27 mouse cellular contexts compared by ENCODE assay signal in genomic region chr7:143777375-143777774, GRCm38 (mm10). TPM values are rescaled to one million over a fixed set of nuclear protein-coding genes. Genes with fewer than 3 reads are reported as not detected.
DNase-seq lines count a peak whose midpoint lies in the region.
"Had no signal": no experiment of that assay in that cellular context is flagged by ENCODE, and none has a peak within 500 bp of the region (broad histone marks: within the 10 kb centered on the region; RNA-seq: fewer than 3 reads in every experiment).

No protein-coding gene starts in this region.

- no peak overlapping the region for H3K4me3 ChIP-seq in heart, embryonic 10.5 days
- H3K4me3 ChIP-seq: embryonic facial prominence, embryonic 13.5 days; hindbrain, embryonic 13.5 days; layer of hippocampus, adult 2 months; limb, embryonic 10.5 days; liver, embryonic 12.5 days; lung, embryonic 15.5 days had no signal

- WGBS in heart, embryonic 10.5 days = 33% methylated on average over 2 of the region's 2 CpGs

- H3K9me3 ChIP-seq in heart, embryonic 10.5 days = no peaks in the 10 kb centered on the region
- H3K9me3 ChIP-seq: embryonic facial prominence, embryonic 13.5 days; hindbrain, embryonic 13.5 days; limb, embryonic 10.5 days; liver, embryonic 12.5 days; lung, embryonic 15.5 days had no signal

- 0 out of 2 replicates have a peak, but pooled peaks cover 4% of the 10 kb centered on the region for H3K36me3 ChIP-seq in heart, embryonic 10.5 days
- H3K36me3 ChIP-seq: embryonic facial prominence, embryonic 13.5 days; limb, embryonic 10.5 days; liver, embryonic 12.5 days; lung, embryonic 15.5 days had no signal

- H3K4me1 ChIP-seq in heart, embryonic 10.5 days = 0 out of 2 replicates have a peak, but pooled peaks cover 7% of the 10 kb centered on the region
- H3K4me1 ChIP-seq: embryonic facial prominence, embryonic 13.5 days; limb, embryonic 10.5 days; liver, embryonic 12.5 days; lung, embryonic 15.5 days had no signal

- peak; percentile 98 for DNase-seq in heart, adult 11 months
- no peak for DNase-seq in heart, embryonic 10.5 days (ENCODE audit: low spot score)
- DNase-seq in lung, postnatal 10 days = peak; percentile 26
- no peak for DNase-seq in lung, postnatal 25 days (ENCODE audit: low spot score)
- DNase-seq in heart, postnatal 4 days = peak; percentile 41
- no peak for DNase-seq in liver
- DNase-seq in left cerebral cortex, postnatal 14 days (ENCODE audit: low spot score in 2 of 2) = no peak
- DNase-seq: adrenal gland, postnatal 10 days; B cell, adult 2 months; cerebellum, adult 18-20 months; gastrocnemius, postnatal 36 days; right cerebral cortex, adult 18-20 months; thymus, adult 18-20 months had no signal

- H3K27ac ChIP-seq in heart, embryonic 10.5 days = no peak overlapping the region
- H3K27ac ChIP-seq: embryonic facial prominence, embryonic 13.5 days; hindbrain, embryonic 13.5 days; layer of hippocampus, adult 2 months; limb, embryonic 10.5 days; liver, embryonic 12.5 days; lung, embryonic 15.5 days had no signal

- intact Hi-C loops in left cerebral cortex, postnatal 14 days (cut with DNase I) = no loop called here

- peaks cover 27% of the 10 kb centered on the region for H3K27me3 ChIP-seq in heart, embryonic 10.5 days (ENCODE audit: insufficient read depth, poor library complexity, severe bottlenecking)
- H3K27me3 ChIP-seq: embryonic facial prominence, embryonic 13.5 days; lung, embryonic 15.5 days had no signal

RNA-seq across cellular contexts. Expression of gene Mrgpre, which starts 6.9 kb away (rescaled TPM):
- polyA plus RNA-seq in heart, embryonic 10.5 days (2016; fragmentation: Nextera tagmentation; extraction: Ambion mirVana) = 1.9 and 2.2 TPM in 2 replicates
- total RNA-seq in heart, postnatal 4 days (2021) = 1 to 10 TPM; 2.3 to 2.4 TPM
- total RNA-seq in left cerebral cortex, postnatal 14 days (2021) = 1 to 10 TPM; 7.4 to 8.7 TPM

RNA-seq across cellular contexts. Expression of gene Mrgprg, which starts 10.6 kb away (rescaled TPM):
- 0.15 TPM in 1 of 2 replicates, not detected in the other for polyA plus RNA-seq in heart, embryonic 10.5 days (2016; fragmentation: Nextera tagmentation; extraction: Ambion mirVana)
- not detected for total RNA-seq in heart, postnatal 4 days (2021)
- total RNA-seq in left cerebral cortex, postnatal 14 days (2021) = not detected
- total RNA-seq: common myeloid progenitor, adult 5-6 weeks; gastrocnemius, postnatal 36 days; layer of hippocampus, adult 2 months; left cerebral cortex, adult 18-20 months; megakaryocyte-erythroid progenitor cell, adult 5-6 weeks had no signal
- polyA plus RNA-seq: embryonic facial prominence, embryonic 13.5 days; forebrain, embryonic 16.5 days; hindbrain, embryonic 13.5 days; intestine, embryonic 14.5 days; limb, embryonic 10.5 days; liver, embryonic 12.5 days; lung, embryonic 15.5 days; midbrain, postnatal 0 days; small intestine, adult 2 months; stomach, embryonic 14.5 days had no signal

RNA-seq across cellular contexts. Expression of gene Osbpl5, which starts 20.6 kb away (rescaled TPM):
- polyA plus RNA-seq in heart, embryonic 10.5 days (2016; fragmentation: Nextera tagmentation; extraction: Ambion mirVana) = 19.0 and 29.2 TPM in 2 replicates
- 10 to 100 TPM; 45.1 to 46.4 TPM for total RNA-seq in heart, postnatal 4 days (2021)
- total RNA-seq in left cerebral cortex, postnatal 14 days (2021) = 10 to 100 TPM; 33.7 to 35.6 TPM

RNA-seq across cellular contexts. Expression of gene Nadsyn1, which starts 45.3 kb away (rescaled TPM):
- 8.2 and 9.0 TPM in 2 replicates for polyA plus RNA-seq in heart, embryonic 10.5 days (2016; fragmentation: Nextera tagmentation; extraction: Ambion mirVana)
- 1 to 10 TPM; 8.8 to 9.8 TPM for total RNA-seq in heart, postnatal 4 days (2021)
- total RNA-seq in left cerebral cortex, postnatal 14 days (2021) = 1 to 10 TPM; 5.4 to 5.6 TPM

RNA-seq across cellular contexts. Expression of gene Dhcr7, which starts 45.6 kb away (rescaled TPM):
- polyA plus RNA-seq in heart, embryonic 10.5 days (2016; fragmentation: Nextera tagmentation; extraction: Ambion mirVana) = 44.3 and 47.7 TPM in 2 replicates
- 10 to 100 TPM; 15.7 to 17.5 TPM for total RNA-seq in heart, postnatal 4 days (2021)
- total RNA-seq in left cerebral cortex, postnatal 14 days (2021) = 10 to 100 TPM; 56.2 to 59.3 TPM

Comparison
In these comparisons a context has a peak if more than half of its experiments do, and no peak if none do; other contexts are left out.
1. DNase-seq: peak in heart, adult 11 months (single experiment), lung, postnatal 10 days (single experiment) and heart, postnatal 4 days (single experiment); none in heart, embryonic 10.5 days (single experiment), lung, postnatal 25 days (single experiment), liver (single experiment) and left cerebral cortex, postnatal 14 days (0 of 2).